Mouse (Mus musculus) spleen, embryonic (tissue): ENCODE results near the gene Dydc2.
"Not testable (repeated sequence)": the region's sequence is repeated elsewhere in the genome, so short reads cannot be mapped to it uniquely, and the experiment has no call there.

Experiments used
- CTCF ChIA-PET: fragments of 350-600 bp; sonication (Branson Sonifier 250); formaldehyde crosslinking; loops from one replicate; lab custom pipeline; 2022; lab: Charles Lee

Dydc2 gene

DNA sequence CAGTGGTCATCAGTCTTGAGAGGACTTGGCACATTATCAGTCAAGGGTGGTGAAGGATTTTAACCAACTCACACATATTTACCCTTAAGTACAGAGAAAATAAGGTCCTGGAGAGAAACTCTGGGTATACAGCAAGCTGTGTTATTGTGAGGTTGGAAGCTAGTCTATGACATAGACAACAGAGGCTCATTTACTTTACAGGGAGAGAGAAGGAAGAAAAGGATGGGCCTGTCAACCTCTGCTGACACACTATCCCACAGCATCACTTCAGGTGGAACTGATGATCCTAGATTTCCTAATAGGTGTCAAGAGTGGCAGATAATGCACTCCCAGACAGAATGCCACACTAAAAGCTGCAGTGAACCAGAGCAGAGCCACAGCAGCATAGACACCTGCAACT, at the start of gene Dydc2:
Gene Dydc2, minus strand, starts transcription at position 101 of the 400 bp plus-strand sequence.
- CTCF ChIA-PET, result no interaction called here

- CTCF ChIA-PET, result no interaction called here
These were observed 47.3 kb upstream of the Dydc2 start for GRCm38 (mm10) chr14:41116271-41116670.

DNA sequence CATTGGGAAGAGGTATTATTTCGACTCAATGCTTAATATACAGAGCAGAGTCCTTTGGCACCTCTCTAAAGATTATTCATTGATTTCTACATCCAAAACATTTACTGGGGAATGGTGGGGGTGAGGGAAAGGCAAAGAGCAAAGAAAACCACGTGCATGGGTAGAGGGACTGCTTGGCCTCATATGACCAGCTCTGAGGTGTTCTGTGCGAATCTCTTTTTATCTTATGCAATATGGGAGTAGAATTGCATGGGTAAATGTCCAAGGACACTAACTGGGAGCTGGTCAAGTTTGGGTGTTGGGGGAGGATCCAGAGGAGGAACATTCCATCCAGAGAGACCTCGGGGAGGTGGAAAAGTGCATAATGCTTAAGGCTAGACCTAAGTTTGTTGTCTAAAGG, 43.9 kb upstream of the Dydc2 start:
- CTCF ChIA-PET, result no interaction called here

GRCm38 (mm10) chr14:41111031-41111668, 42.1 kb upstream of the Dydc2 start:
- CTCF ChIA-PET, result no interaction called here

DNA sequence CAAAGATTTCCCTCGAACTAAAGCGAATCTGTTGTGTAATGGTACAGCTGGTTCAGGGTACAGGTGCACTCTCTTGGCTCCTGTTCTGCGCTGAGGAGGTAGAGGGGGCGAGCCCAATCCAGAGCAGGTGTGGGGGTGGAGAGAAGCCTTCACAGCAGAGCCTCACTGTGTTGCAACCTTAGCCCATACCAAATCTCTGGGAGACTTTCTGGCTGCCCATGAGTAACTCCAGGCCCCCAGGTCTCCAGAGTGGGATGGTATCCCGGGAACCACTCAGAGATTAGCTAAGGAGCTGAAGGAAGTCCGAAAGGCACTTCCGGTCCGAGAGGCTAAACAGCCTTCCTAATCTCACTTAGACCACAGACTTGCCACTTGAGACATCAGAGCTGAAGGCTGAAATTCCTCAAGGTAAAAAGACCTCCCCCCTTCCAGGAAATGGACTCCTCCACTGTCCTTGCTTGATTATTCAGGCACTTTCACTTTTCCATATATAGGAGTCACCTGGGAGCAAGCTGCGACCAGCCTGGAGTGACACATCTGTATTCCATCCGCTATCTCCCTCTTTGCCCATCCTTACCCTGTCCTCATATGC, 35.9 kb upstream of the Dydc2 start, which contains the start of gene Mat1a:
Gene Mat1a, plus strand, starts transcription at position 183 of the 592 bp plus-strand sequence.
- CTCF ChIA-PET, result no interaction called here

DNA sequence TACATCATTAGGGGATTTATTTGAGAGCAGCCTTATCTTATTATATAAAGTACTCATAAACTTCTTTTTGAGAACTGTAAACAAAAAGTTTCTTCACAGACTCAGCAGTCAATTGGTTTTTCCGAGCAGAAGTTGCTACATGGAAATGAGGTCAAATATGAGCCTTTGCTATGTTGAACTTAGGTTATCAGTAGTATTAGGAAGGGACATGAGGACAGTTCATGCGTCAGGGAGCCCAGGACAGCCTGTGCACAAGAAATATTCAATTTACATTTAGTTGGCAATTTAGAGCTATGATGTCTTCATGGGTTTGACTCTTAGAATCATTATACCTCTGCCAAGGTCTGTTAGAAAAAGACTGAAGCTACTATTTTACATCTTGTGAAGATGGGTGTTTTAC, 33.3 kb upstream of the Dydc2 start:
- CTCF ChIA-PET, result no interaction called here

DNA sequence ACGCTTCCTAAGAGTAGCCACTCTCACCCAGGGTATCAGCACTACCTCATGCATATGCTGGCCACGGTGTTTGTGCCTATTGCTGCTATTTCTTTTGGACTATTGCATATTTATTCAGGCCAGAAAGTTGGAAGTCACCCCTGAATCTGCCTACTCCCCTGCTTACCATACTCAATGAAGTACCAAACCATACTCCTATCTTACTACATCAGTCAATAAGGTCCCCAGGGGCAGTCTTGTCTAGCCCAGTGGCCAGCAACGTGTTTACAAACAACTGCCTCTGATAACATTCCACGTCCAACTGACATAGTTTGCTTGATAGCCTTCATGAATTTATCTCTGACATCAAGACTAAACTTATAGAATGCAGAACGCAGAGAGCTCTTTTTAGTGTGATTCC, 32.2 kb upstream of the Dydc2 start:
- CTCF ChIA-PET, result no interaction called here

DNA sequence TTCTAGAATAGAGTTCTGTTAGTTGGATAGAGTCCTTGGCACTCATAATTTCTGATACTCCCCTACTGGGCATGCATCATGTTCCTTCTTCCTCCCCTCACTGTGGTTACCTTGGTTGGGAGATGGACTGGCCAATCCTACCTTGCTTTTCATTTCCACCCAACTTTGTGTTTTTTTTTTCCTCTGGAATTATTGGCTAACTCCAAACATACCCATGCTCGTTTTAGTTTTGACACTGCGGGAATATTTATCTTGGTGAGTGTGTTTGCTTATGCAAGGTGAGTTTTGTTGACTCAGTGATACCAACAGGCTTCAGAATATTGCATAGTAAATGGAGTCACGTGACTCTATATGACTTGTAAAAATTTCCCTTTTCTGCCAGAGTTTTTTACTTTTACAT, 31.7 kb upstream of the Dydc2 start:
- CTCF ChIA-PET, result no interaction called here

DNA sequence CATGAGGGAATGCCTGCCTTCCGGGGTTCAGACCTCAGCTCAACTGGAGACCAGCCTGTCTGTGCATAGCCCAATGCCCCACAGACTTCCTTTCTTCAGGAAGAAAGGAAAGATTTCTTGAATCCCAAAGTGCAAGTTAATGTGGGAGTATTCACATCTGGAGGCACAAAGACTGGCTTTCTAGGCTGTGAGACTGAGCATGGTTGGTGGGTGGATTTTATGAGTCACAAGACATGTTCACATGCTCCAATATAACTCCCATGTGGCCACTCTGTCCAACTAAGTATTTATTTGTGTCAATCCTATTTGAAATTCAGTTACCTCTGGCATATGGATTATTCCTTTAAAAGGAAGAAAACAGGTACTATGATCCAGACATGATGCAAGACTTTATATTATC, 29.7 kb upstream of the Dydc2 start:
- CTCF ChIA-PET, result no interaction called here

DNA sequence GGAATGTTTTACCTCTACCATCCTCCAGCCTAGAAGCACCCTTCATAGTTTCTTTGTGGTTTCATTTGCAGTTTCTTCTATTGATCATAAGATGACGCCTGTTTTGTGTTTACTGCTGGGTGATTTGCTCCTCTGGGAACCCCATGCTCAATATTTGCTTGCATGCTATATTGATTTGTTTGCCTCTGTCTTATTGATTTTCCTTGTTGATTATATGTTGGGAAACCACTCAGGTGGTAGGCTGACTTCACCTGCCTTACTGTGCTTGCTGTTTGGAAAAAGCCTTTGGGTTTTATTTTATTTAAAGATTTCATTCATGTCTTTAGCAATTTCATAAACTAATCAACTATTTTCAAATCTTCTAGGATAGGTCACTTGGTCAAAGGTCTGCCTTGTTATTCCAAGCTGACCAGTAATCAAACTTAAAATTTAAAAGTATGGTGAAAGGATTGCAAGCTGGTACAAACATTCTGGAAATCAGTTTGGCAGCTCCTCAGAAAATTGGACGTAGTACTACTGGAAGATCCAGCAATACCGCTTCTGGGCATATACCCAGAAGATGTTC, 27.4 kb upstream of the Dydc2 start:
- CTCF ChIA-PET, result no interaction called here

- CTCF ChIA-PET, result interaction anchor here (0.5 kb wide), 1 partner anchor 208 kb away, joined by 4 read pairs; no protein-coding TSS in a partner anchor
These were observed 25.1 kb upstream of the Dydc2 start for GRCm38 (mm10) chr14:41094114-41094513.

DNA sequence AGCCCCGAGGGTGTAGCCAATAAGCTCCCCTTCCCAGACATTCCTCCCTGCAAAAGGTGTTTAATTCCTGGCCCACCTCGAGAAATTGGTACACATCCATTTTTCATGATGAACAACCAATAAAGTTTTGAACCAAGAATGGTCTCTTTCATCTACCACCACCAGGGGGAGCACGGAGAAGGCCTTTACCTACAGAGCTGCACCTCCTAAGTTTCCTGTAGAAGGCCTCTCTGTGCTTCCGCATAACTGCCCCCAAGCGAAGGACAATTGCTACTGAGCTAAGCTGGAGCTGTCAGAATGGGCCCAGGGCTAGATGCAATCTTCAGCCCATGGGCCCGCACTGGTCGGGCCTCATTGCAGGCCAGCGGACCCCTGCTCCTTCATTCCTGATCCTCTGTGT, 21.8 kb upstream of the Dydc2 start:
- CTCF ChIA-PET, result interaction anchor here (0.6 kb wide), 1 partner anchor 1301 kb away, joined by 3 read pairs; no protein-coding TSS in a partner anchor

DNA sequence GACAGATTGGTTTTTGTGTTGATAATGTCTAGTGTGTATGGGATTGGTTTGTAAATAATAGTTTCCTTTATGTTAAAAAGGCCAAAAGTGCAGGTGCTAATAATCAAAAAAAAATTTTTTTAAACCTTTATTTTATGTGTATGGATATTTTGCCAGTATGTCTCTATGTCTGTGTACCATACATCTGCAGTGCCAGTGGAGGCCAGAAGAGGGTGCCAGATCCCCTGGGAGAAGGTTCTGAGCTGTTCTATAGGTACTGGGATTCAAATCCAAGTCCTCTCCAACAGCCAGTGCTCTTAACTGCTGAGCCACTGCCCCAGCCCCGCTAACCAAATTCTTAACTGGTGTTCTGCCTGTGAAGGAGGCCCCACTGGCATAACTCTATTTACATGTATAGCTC, 18.5 kb upstream of the Dydc2 start:
- CTCF ChIA-PET, result interaction anchor here (0.7 kb wide), 1 partner anchor 29 kb away, joined by 3 read pairs; no protein-coding TSS in a partner anchor

- CTCF ChIA-PET, result no interaction called here
These were observed 13.4 kb upstream of the Dydc2 start for GRCm38 (mm10) chr14:41082408-41082807.

GRCm38 (mm10) chr14:41072944-41073275, 3.9 kb upstream of the Dydc2 start:
- CTCF ChIA-PET, result no interaction called here

DNA sequence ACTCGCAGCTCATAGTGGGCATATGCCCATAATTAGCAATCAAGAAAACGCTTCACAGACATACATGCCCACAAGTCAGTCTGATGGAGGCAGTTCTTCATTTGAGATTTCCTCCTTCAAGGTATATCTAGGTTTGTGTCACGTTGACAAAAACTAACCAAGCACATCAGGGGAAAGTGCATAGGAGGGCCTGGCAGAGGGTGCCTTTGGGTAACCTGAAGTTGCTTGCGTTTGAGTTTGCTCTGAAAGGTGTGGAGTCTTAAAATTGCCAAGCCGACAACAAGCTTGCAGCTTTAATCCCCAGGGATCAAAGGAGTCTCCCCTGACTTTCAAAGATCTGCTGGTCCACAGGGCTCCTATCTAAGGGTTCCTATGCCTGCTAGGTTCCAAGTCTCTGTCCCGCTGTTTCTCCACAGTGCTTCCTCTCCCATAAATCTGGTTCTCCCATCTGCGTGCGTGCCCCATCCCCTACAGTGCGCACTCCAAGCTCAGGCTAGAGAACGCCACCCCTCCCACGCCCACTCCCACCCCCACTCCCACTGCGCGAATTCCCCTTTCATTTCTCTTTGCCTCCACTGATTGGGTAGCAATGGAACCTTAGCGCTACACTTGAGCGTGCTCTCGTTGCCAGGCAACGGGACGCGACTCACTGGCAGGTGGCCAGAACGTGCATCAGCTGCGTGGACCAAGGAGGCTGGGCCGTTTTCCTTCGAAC, 3.4 kb upstream of the Dydc2 start, which contains the start of gene Dydc1:
Gene Dydc1, plus strand, starts transcription at position 683 of the 715 bp plus-strand sequence.
- CTCF ChIA-PET, result no interaction called here

DNA sequence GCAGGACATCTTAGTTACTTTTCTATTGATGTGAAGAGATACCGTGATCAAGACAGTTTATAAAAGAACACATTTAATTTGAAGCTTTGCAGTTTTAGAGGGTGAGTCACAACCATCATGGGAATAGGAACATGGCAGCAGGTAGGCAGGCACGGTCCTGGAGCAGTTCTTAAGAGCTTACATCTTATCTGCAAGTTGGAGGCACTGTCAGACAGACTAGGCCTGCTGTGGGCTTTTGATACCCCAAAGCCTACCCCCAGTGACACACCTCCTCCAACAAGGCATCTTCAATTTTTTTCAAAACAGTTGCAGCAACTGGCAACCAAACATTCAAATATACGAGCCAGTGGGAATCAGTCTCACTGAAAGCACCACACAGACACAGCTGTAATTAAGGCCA, 1.3 kb upstream of the Dydc2 start:
- CTCF ChIA-PET, result no interaction called here

DNA sequence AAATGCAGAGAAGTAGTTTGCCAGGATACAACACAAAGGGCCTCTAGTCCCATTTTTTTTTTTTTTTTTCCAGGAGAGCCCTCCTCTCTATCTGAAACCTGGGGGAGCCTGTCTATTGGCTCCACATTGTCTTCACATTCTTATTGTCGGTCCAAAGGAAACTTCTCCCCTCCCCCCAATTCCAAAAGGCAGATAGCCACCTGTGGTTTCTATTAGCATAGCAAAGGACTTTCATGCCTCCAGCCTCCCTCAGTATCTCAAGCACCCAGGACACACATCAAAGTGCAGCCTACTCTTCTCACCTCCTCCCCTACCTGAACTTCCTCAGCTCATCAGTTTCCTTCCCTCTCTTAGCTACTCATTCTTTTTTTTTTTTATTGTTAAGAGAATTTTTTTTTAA, 2.6 kb downstream of the Dydc2 start:
- CTCF ChIA-PET, result no interaction called here

DNA sequence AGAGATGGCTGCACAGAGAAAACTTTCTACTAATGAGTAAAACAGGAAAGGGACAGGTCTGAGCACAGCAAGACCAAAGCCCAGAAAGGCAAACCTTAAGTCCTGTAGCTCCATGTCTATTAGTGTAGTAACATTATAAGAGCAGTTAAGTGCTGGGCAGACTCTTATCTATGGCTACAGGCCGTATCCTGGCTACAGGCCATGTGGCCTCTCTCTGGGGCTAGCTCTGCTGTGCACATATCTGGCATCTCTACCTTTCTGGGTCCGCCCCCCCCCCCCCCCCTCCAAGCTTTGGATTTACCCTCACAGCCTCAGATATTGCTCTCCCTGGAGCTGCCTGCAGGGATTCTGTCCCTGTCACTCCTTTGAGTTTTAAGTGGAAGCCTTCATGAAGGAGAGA, 3.8 kb downstream of the Dydc2 start:
- CTCF ChIA-PET, result no interaction called here

- CTCF ChIA-PET, result not testable (repeated sequence)
These were observed 15.8 kb downstream of the Dydc2 start for GRCm38 (mm10) chr14:41053190-41053589.

DNA sequence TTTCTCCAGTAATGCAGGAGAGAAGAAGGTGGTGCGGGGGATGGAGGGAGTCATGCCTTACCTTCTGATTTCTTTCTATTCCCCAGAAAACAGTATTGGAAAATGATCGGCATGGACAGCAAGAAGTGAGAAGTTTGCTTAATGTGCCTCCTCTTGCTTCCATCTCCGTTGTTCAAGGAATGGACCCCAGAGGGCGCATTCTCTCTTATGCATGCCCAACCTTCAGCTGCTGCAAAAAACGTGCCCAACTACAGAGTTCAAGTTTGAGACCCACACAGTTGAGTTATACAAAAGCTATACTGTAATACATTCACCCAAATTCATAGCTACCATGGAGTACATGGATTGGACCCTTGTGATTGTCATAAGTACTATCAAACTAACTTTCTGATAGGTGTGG, 16.5 kb downstream of the Dydc2 start:
- CTCF ChIA-PET, result no interaction called here

- CTCF ChIA-PET, result interaction anchor here (0.7 kb wide), 1 partner anchor 227 kb away, joined by 7 read pairs; no protein-coding TSS in a partner anchor
These were observed 18.5 kb downstream of the Dydc2 start for GRCm38 (mm10) chr14:41050471-41050870.
